Mouse (Mus musculus): ENCODE measurements around the gene Itga2b. TPM values are rescaled to one million over a fixed set of nuclear protein-coding genes. Genes with fewer than 3 reads are reported as not detected.

Gene Itga2b
- total RNA-seq (2023): 10 to 100 TPM; 12.1 to 14.4 TPM

DNA sequence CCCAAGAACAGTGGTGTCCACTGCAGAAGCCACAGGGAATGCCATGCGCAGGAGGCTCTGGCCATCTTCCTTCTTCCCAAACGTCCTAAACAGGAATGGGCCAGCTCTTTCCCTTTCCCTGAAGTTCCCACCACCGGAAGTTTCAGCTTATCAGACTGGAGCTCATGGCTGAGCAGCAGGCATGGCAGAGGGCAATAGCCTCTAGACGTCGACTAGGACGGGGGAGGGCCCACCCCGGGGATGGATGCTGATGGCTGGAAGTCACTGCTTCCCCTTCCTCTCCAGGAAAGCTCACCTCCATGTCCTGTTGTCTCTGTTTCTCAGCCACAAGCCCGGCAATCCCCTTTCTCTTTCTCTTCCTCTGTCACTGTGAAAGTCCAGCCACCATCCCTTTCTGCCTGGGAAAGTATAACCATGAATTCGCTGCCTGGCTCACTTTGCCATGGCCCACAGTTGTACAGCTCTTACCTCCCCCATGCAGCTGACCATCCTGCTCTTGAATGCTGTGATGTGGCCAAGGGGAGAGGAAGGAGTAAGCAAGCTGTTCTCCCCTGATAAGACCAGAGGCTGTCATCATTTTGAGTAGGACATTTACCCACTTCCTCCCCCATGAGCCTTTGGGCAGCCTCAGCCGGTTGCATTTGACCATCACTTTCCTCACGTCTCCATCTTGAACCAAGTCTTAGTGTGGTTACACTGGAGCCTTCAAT, at the start of gene Itga2b:
Itga2b (minus strand) TSS at position 475 of the 710 bp plus-strand sequence.

DNA sequence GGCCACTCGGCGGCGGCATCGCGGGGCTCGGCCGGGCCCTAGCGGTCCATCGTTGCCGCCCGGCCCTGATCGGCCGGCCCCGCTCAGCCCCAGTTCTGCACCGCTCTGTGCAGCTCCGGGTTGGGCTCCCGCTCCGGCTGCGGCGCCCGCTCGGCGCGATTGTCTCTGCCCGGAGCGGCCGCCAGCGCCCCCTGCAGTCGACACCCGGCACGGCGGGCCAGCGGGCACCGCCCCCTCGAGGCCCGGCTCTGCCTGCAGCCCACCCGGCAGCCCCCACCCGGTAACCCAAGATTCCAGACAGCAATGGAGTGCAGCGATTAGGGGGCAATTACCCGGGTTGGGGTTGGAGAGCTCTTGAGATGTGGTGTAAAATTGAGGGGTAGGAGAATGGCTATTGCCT, 22.4 kb downstream of the Itga2b start, which contains the start of gene Fam171a2:
Fam171a2 (minus strand) TSS at position 186 of the 400 bp plus-strand sequence.

DNA sequence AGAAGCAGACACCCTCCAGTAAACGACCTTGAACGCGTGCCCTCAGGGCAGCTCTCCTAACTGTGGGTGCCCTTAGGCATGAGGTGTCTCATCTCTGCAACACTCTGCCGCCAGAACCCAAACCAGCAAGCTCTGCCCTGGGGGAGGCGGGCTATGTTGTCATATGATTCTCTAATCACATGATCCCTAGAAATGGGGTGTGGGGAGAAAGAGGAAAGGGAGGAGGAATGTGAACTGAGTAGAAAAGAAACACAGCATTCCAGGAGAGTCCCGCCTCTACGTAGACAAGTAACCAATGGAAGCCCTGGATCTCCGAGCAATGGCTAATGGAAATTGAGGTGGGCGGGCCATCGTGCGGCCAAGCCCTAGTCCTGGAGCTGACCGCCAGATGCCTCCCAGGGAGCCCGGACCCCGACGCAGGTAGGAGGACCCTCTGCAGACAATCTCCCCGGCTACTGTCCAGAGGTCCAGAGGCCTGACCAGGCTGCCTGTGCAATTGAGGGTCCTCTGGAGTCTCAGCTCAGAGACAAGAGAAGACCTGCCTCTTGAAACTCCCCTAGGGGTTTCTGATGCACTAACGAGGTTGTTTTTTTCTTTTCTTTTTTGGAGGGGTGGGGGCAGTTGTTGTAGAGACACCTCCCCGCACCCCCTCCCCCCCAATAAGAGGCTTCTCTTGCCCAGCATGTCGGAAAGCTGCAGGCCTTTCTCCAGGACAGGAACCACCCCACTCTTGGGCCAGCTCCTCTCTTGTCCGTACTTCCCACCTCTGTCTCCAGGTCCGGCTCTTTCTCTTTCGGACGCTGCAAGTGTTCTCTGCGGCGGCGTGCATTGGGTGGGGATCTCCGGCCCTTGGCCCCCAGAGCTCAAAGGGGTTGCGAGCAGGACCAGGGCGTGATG, 39.6 kb downstream of the Itga2b start, which contains the start of gene Grn:
Grn (plus strand) TSS at position 195 of the 897 bp plus-strand sequence.

DNA sequence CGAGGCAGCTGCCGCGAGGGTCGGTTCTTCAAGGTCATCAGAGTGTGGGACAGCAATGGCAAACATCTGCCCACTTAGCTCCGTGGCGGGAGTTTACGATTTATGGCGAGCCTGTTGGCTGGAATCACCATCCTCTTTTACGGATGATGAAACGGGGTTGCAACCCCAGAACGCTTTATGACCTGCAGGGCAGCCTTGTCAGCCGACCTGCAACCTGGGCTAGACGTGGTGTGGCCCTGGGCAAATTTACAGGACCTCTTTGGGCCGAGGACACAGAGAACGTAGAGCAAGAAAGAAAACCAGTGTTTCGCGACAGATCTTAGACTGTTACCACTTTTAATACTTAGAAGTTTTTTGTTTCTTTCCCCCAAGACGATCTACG, 62.1 kb downstream of the Itga2b start, which contains the start of gene Slc25a39:
Slc25a39 (minus strand) TSS at position 113 of the 382 bp plus-strand sequence.

Other genes with a start within 250 kb of the Itga2b start
- gene Hdac5, start 240.0 kb downstream of the Itga2b start, total RNA-seq (2023): 100 to 1,000 TPM; 101 to 110 TPM
- gene BC030867, start 221.2 kb downstream of the Itga2b start, total RNA-seq (2023): 1 to 10 TPM; 8.7 to 9.4 TPM
- under 1 TPM in 1 of 2 experiments, not detected in 1; 0.13 TPM for gene Asb16, start 201.4 kb downstream of the Itga2b start, total RNA-seq (2023)
- gene Tmub2, start 185.2 kb downstream of the Itga2b start, total RNA-seq (2023): 10 to 100 TPM; 44.9 to 45.2 TPM
- 10 to 100 TPM; 54.9 to 66.5 TPM for gene Atxn7l3, start 173.5 kb downstream of the Itga2b start, total RNA-seq (2023)
- 10 to 100 TPM; 79.6 to 80.9 TPM for gene Ubtf, start 150.4 kb downstream of the Itga2b start, total RNA-seq (2023)
- gene Slc4a1, start 103.9 kb downstream of the Itga2b start, total RNA-seq (2023): 10 to 100 TPM; 42.9 to 79.0 TPM
- not detected for gene Rundc3a, start 76.7 kb downstream of the Itga2b start, total RNA-seq (2023)
- gene Slc25a39, start 62.2 kb downstream of the Itga2b start, total RNA-seq (2023): 10 to 100 TPM; 44.2 to 50.6 TPM
- 100 to 1,000 TPM; 301 to 325 TPM for gene Grn, start 39.8 kb downstream of the Itga2b start, total RNA-seq (2023)
- not detected for gene Fam171a2, start 22.4 kb downstream of the Itga2b start, total RNA-seq (2023)
- gene Gpatch8, start 86.3 kb upstream of the Itga2b start, total RNA-seq (2023): 10 to 100 TPM; 30.4 to 33.3 TPM
- gene Gm11627, start 109.3 kb upstream of the Itga2b start, total RNA-seq (2023): not detected
- not detected for gene Fzd2, start 134.3 kb upstream of the Itga2b start, total RNA-seq (2023)
- gene Meioc, start 193.6 kb upstream of the Itga2b start, total RNA-seq (2023): not detected
- gene Ccdc43, start 227.7 kb upstream of the Itga2b start, total RNA-seq (2023): 1 to 10 TPM; 9.0 to 9.9 TPM

Measured in neutrophil, adult 83 days (primary cell).